Mouse (Mus musculus): ENCODE measurements around the gene Mroh2a.

GRCm38 (mm10) chr1:88216551-88216950 is 10.2 kb upstream of the Mroh2a start:
- TF ChIP-seq CTCF (IDR thresholded peaks at IDR 0.05; ENCODE audit: low read depth, low read length), result no peak
- no peak for TF ChIP-seq POLR2A (IDR thresholded peaks at IDR 0.05; ENCODE audit: extremely low read depth, insufficient read depth, low read length)

Data from liver, adult 2 months (tissue).